Mouse (Mus musculus): ENCODE measurements at regions not wholly inside any gene's neighbourhood (a gene's known extent, or its start where the extent isn't known, plus 50 kb on each side); places are given as distances from the start of the nearest gene placed in this dataset.

- DNase-seq (ENCODE audit: low spot score in 2 of 2), result no peak
Observed at GRCm38 (mm10) chr9:120860969-120861595, 67.9 kb upstream of the Ctnnb1 start.

GRCm38 (mm10) chr9:120861788-120862345, 67.1 kb upstream of the Ctnnb1 start:
- DNase-seq (ENCODE audit: low spot score in 2 of 2), result no peak

GRCm38 (mm10) chr9:120864410-120864809, 64.6 kb upstream of the Ctnnb1 start:
- no peak for DNase-seq (ENCODE audit: low spot score in 2 of 2)

- no peak for DNase-seq (ENCODE audit: low spot score in 2 of 2)
Observed at GRCm38 (mm10) chr9:120866251-120866650, 62.8 kb upstream of the Ctnnb1 start.

GRCm38 (mm10) chr9:120866709-120867108, 62.3 kb upstream of the Ctnnb1 start:
- peak in 1 of 2 experiments; percentile 13 for DNase-seq (ENCODE audit: low spot score in 2 of 2)

- no peak for DNase-seq (ENCODE audit: low spot score in 2 of 2)
Observed at GRCm38 (mm10) chr9:120867861-120868260, 61.2 kb upstream of the Ctnnb1 start.

- no peak for DNase-seq (ENCODE audit: low spot score in 2 of 2)
Observed at GRCm38 (mm10) chr9:120868330-120868729, 60.7 kb upstream of the Ctnnb1 start.

GRCm38 (mm10) chr9:120869432-120870081, 59.5 kb upstream of the Ctnnb1 start:
- DNase-seq (ENCODE audit: low spot score in 2 of 2), result no peak

GRCm38 (mm10) chr9:120873293-120873692, 55.7 kb upstream of the Ctnnb1 start:
- DNase-seq (ENCODE audit: low spot score in 2 of 2), result no peak

GRCm38 (mm10) chr9:120874416-120874976, 54.5 kb upstream of the Ctnnb1 start:
- no peak for DNase-seq (ENCODE audit: low spot score in 2 of 2)

GRCm38 (mm10) chr9:120877101-120877500, 51.9 kb upstream of the Ctnnb1 start:
- no peak for DNase-seq (ENCODE audit: low spot score in 2 of 2)

Data from spleen, postnatal 14 days (tissue).